7 mouse cellular contexts compared by ENCODE assay signal in genomic region chr1:156997476-156998305, GRCm38 (mm10). TPM values are rescaled to one million over a fixed set of nuclear protein-coding genes. Genes with fewer than 3 reads are reported as not detected.
DNase-seq lines count a peak whose midpoint lies in the region; ATAC-seq lines count a peak whose summit lies in the region.

No protein-coding gene starts in this region.

- no peaks in the 10 kb centered on the region for H3K27me3 ChIP-seq in hindbrain, embryonic 16.5 days (replicated peaks; ENCODE audit: control insufficient read depth, insufficient read depth, low read length)
- no peaks in the 10 kb centered on the region for H3K27me3 ChIP-seq in neural tube, embryonic 15.5 days (replicated peaks)

- WGBS in hindbrain, embryonic 16.5 days, result 16% methylated on average over 12 of the region's 12 CpGs
- WGBS in neural tube, embryonic 15.5 days, result 15% methylated on average over 12 of the region's 12 CpGs

- peaks cover 16% of the 10 kb centered on the region for H3K4me1 ChIP-seq in hindbrain, embryonic 16.5 days (ENCODE audit: control insufficient read depth, insufficient read depth, low read depth, low read length)
- H3K4me1 ChIP-seq in neural tube, embryonic 15.5 days, result peaks cover 18% of the 10 kb centered on the region

- H3K36me3 ChIP-seq in hindbrain, embryonic 16.5 days (ENCODE audit: control insufficient read depth, insufficient read depth, low read length), result no peaks in the 10 kb centered on the region
- H3K36me3 ChIP-seq in neural tube, embryonic 15.5 days, result no peaks in the 10 kb centered on the region

- ATAC-seq in hindbrain, embryonic 16.5 days, result peak; percentile 65
- ATAC-seq in neural tube, embryonic 15.5 days (ENCODE audit: low FRiP score), result peak; percentile 60; the same call in 1 of the 2 replicates

- peak overlapping the region; percentile 54 for H3K27ac ChIP-seq in hindbrain, embryonic 16.5 days (ENCODE audit: low read depth, low read length)
- peak overlapping the region; percentile 23; the same call in 1 of the 2 replicates for H3K27ac ChIP-seq in neural tube, embryonic 15.5 days (replicated peaks)

- no peak overlapping the region; the same call in 1 of the 2 replicates for H3K4me2 ChIP-seq in hindbrain, embryonic 16.5 days (ENCODE audit: low read length)
- H3K4me2 ChIP-seq in neural tube, embryonic 15.5 days, result no peak overlapping the region

- H3K4me3 ChIP-seq in hindbrain, embryonic 16.5 days (ENCODE audit: low read length), result no peak overlapping the region
- no peak overlapping the region for H3K4me3 ChIP-seq in neural tube, embryonic 15.5 days (replicated peaks)

- H3K9ac ChIP-seq in hindbrain, embryonic 16.5 days (ENCODE audit: low read depth, low read length), result no peak overlapping the region
- no peak overlapping the region for H3K9ac ChIP-seq in neural tube, embryonic 15.5 days (replicated peaks)

- no peaks in the 10 kb centered on the region for H3K9me3 ChIP-seq in hindbrain, embryonic 16.5 days (ENCODE audit: control insufficient read depth, low read length)
- H3K9me3 ChIP-seq in neural tube, embryonic 15.5 days (replicated peaks), result no peaks in the 10 kb centered on the region

- peak; percentile 37 for DNase-seq in ovary, postnatal 36 days (ENCODE audit: low spot score)
- DNase-seq in ovary, postnatal 14 days (ENCODE audit: low spot score), result no peak
- peak; percentile 24 to 29 for DNase-seq in cerebellum, postnatal 14 days
- DNase-seq in urinary bladder, postnatal 25 days (ENCODE audit: low spot score), result no peak
- DNase-seq in kidney, adult 9 months, result no peak

RNA-seq across cellular contexts. Expression of gene Ralgps2, which starts 58.3 kb away (rescaled TPM):
- 74.7 and 75.9 TPM in 2 replicates for polyA plus RNA-seq in hindbrain, embryonic 16.5 days (2015; fragmentation: Nextera tagmentation; extraction: Ambion mirVana)
- 77.6 and 88.0 TPM in 2 replicates for polyA plus RNA-seq in neural tube, embryonic 15.5 days (2015; fragmentation: Nextera tagmentation; extraction: Ambion mirVana)

Comparison
In these comparisons a context has a peak if more than half of its experiments do, and no peak if none do; other contexts are left out.
1. DNase-seq: peak in ovary, postnatal 36 days (single experiment) and cerebellum, postnatal 14 days (2 of 2); none in ovary, postnatal 14 days (single experiment), urinary bladder, postnatal 25 days (single experiment) and kidney, adult 9 months (single experiment).